Mouse (Mus musculus): ENCODE measurements around the gene Ist1. TPM values are rescaled to one million over a fixed set of nuclear protein-coding genes. Genes with fewer than 3 reads are reported as not detected.

Gene Ist1
- polyA plus RNA-seq, 1 experiment from 2014 or later, result 103 TPM

Other genes starting within 250 kb of the Ist1 start
- 0.08 and 0.15 TPM in 2 replicates for gene Pmfbp1, start 199.2 kb downstream of the Ist1 start, polyA plus RNA-seq (2016; fragmentation: Nextera tagmentation; extraction: Ambion mirVana)
- 24.7 and 26.1 TPM in 2 replicates for gene Dhx38, start 127.4 kb downstream of the Ist1 start, polyA plus RNA-seq (2016; fragmentation: Nextera tagmentation; extraction: Ambion mirVana)
- gene Txnl4b, start 127.4 kb downstream of the Ist1 start, polyA plus RNA-seq (2016; fragmentation: Nextera tagmentation; extraction: Ambion mirVana), result 18.5 and 20.0 TPM in 2 replicates
- 0.44 and 0.99 TPM in 2 replicates for gene Hp, start 114.1 kb downstream of the Ist1 start, polyA plus RNA-seq (2016; fragmentation: Nextera tagmentation; extraction: Ambion mirVana)
- gene Dhodh, start 84.6 kb downstream of the Ist1 start, polyA plus RNA-seq (2016; fragmentation: Nextera tagmentation; extraction: Ambion mirVana), result 49.0 and 57.1 TPM in 2 replicates
- gene Pkd1l3, start 78.7 kb downstream of the Ist1 start, polyA plus RNA-seq (2016; fragmentation: Nextera tagmentation; extraction: Ambion mirVana), result 0.25 and 0.26 TPM in 2 replicates
- gene Zfp821, start 12.3 kb upstream of the Ist1 start, polyA plus RNA-seq (2016; fragmentation: Nextera tagmentation; extraction: Ambion mirVana), result 18.5 and 23.4 TPM in 2 replicates
- gene Atxn1l, start 44.5 kb upstream of the Ist1 start, polyA plus RNA-seq (2016; fragmentation: Nextera tagmentation; extraction: Ambion mirVana), result 6.1 and 6.4 TPM in 2 replicates
- 38.9 and 43.3 TPM in 2 replicates for gene Ap1g1, start 85.3 kb upstream of the Ist1 start, polyA plus RNA-seq (2016; fragmentation: Nextera tagmentation; extraction: Ambion mirVana)
- gene Phlpp2, start 175.3 kb upstream of the Ist1 start, polyA plus RNA-seq (2016; fragmentation: Nextera tagmentation; extraction: Ambion mirVana), result 1.6 and 2.2 TPM in 2 replicates